Mouse (Mus musculus) spleen, postnatal 4 days (tissue): Measurements from ENCODE around the gene Dnah7a.
"Not testable (repeated sequence)": the region's sequence is repeated elsewhere in the genome, so short reads cannot be mapped to it uniquely, and the experiment has no call there.

Experiments used
- DNase-seq, 2 experiments: peaks; one replicate each; pipeline ENCODE4 v3.0.0; 2022; ENCODE audit warnings: low spot score in 2 of 2

The Dnah7a gene

DNA sequence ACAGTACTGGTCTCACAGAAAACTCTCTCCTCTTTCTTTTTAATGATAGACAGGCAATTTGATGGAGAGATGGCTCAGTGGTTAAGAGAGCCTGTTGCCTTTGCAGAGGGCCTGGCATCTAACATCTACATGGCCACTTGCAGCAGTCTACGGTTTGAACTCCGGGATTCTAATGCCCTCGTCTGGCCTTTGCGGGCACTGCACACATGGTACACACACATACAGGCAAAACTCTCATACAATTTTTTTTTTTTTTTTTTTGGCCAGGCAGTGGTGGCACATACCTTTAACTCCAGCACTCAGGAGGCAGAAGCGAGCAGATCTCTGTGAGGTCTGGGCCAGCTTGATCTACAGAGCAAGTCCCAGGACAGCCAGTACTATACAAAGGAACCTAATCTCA is 2.4 kb downstream of the Dnah7a start:
- DNase-seq = peak in 1 of 2 experiments; percentile 16

DNA sequence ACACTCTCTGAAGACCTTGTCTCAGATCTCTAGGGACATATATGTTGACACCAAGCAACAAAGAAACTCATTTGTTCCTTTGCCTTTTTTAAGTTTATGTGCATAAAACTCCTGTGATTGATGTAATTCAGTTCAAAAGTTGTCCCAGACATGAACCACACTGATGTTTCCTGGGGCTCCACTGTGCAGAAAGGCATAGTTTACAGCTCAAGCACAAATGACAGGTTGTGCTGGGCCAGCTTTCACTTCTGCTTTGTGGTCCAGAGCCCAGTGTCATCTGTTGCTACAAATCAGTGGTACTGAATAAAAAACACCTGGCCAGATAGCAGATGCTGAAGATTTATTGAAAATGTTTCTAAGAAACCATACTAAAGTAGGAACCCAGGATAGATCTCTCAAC is 42.3 kb downstream of the Dnah7a start:
- DNase-seq = peak in 1 of 2 experiments; percentile 19

DNA sequence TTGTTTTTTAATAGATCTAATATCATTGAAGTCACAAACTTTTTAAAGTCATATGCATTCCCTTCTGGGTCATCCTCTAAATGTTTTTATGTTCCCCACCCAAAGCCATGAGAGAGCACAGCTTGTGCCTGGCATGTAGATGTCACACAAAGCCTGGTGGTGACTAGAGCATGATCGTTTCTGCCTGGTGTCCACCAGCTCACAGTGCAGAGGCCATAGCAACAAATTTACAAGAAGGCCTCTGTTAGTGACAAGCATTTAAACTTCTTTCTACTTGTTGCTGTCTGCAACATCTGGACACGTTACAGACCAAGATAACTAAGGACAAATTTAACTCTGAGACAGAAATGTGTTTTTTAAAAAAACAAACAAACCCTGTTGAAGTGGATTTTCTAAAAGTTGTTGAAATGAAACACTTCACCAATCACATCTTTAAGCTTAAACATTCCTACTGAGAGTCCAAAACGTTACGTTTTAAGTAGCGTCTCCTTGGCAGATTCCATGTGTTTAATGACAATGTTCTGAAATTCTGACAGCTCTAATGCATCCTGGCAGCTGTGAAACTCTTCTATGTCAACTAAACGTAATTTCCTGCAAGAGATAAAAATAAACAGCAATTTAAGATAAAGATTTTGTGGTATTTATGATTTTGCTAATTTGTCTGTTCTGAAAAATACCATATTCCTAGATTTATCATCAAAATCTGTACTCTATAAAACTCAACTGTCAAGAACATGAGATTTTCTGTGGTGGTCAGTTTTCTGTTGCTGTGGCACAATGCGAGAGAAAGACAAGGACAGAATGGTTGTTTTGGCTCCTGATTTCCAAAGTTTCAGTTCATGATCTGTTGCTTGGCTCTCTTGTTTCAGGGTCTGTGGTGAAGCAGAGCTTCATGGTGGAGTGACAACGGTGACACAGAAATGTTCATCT is 66.5 kb downstream of the Dnah7a start:
- DNase-seq = no peak

DNA sequence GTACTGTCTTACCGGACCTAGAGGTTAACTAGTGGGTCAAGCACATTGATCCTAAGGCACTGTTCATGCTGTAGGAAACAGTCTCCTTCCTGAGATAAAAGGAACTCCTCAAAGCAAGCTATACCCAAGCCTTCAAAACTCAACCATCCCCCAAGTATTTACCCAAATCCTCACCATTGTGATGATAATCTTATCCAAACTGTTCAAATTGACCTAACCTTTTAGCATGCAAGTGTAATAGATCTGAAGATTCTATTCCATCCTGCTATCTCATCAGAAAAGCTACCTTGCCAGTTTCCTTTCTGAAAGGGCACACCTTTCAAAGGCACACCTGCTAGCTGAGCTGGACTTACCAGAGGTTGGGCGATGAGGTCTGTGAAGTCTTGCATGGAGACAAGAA is 70.9 kb downstream of the Dnah7a start:
- not testable (repeated sequence) for DNase-seq

DNA sequence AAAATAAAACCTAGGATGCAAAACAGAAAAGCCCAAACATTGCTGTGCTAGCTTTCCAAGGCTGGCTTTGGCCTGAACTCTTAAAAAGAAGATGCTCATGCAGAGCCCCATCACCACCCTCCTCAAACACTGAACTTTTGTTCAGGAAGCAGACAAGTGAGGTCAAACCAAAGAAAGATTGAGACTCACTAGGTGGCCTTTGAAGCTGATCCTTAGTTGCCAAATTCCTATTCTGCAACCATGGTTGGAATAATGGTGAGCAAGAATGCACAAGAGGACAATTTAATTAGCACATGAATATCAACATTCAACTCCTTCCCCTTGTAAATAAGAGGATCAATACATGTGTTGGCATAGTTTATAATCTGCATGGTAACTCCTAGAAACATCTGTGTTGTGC is 74.5 kb downstream of the Dnah7a start:
- DNase-seq = not testable (repeated sequence)

DNA sequence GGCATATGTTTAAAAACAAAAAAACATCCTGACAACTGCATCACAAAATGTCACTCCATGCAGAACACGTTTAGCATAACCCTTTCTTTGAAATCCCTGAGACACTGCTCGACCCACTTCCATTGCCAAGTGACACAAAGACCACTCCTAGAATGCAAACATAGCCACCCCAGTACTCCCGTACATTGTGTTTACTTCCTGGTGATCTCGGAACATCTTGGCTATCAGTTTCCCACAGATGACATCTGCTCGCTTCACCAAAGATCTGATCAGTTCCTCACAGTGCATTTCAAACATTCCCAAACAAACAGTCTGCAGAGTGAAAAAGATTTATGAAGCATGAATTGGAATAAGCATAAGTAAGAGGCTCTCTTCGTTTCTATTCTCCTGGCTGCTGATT is 76.6 kb downstream of the Dnah7a start:
- no peak for DNase-seq

DNA sequence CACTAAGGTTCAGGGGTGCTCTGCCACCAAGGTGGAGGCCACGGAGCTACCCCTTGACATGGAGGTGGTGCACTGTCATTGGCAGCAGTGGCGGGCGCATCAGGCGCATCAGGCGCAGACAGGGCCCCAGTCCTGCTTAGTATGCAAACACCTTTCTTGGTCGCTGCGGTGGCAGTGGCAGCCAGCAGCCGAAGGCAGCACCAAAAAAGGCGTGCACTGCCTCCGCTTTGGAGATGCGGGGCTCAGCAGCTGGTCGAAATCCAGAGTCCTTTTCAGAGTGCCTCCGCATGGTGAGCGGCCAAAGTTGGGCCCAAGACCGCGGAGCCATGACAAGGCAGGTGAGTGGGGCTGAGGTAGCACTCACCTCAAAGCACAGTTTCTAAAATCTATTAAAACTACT is 93.1 kb downstream of the Dnah7a start:
- DNase-seq = no peak

DNA sequence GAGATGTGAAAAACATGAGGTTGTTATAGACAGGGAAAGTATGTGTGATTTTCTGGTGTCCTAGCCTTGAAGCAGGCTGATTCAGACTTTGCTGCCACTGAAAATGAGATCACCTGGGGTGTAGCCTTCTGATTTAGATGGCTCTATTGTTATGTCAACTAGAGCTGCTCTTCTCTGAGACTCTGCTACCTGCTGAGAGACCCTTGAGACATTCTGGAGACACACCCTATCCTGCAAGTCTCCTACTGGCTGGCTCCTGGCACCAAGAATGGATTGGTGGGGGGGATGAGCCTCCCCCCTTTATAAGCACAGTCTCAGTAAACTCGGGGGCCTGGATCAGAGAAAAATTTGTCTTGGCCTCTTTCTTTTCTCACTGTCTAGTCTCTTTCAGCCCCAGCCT is 125.3 kb downstream of the Dnah7a start:
- DNase-seq = not testable (repeated sequence)

DNA sequence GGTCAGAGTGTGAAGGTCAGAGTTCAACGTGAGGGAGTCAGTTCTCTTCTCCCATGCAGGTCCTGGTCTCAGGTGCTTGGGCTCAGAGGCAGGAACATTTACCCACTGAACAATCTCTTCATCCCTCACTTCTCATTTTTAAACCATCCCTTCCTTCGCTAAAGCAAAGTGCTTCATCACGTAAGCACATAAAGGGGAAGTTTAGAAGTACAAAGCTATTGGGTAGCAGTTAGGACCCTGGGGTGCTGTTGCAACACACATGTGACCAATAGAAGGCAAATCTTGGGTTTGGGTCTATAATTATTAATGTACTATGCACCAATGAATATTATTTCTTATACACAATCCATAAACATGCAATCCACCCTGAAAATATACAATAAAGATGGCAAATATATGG is 148.7 kb downstream of the Dnah7a start:
- not testable (repeated sequence) for DNase-seq

DNA sequence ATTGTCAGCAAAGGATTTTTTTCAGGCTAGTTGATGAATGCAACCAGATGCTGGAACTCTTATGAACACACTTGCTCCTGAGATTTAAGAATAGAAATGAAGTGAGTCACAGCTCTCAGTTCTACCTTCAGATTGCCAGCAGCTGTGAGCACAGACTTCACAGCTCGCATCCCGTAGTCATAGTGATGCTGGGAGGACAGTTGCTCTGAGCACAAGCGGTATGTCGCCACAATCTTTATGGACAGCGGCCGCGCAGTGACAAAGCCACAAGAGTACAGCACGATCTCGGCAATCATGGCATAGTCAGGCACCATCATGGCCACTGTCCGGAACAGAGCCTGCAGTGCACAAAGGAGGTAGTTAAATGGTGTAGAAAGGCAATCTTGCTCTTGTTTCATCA is 159.6 kb downstream of the Dnah7a start:
- not testable (repeated sequence) for DNase-seq

DNA sequence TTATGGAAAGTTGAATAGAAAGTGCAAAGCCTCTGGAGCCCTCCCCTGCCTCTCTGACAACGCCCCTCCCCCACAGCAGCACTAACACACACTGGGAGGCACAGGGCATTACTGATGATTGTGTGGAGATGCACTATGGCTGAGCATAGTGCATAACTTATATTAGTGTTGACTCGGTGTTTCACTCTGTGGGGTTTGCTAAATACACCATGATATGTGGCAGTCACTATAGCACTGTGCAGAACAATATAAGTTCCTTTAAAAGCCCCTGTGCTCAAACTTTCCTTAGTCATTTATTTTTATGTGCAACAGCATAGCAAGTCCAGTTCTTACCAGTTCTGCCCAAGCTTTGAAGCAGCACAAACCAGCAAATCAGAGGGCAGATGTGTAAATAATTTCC is 168.2 kb downstream of the Dnah7a start:
- DNase-seq = not testable (repeated sequence)

DNA sequence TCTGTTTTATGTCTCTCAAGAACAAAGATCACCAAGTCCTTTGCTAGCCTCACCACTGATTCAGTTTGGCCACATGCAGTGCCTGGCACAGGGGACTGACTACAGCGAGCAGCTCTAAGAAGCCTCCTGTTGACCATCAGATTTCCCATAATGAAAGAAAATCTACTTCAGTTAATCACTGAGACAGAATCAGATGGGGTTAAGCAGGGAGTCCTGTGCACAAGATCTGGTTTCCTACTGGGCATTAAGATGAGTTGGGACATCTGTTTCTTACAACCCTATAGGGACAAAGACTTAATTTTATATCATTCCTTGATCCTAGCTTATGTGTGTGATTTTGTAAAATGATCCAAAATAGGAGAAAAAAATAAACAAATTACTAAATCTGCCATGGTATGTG is 171.8 kb downstream of the Dnah7a start:
- DNase-seq = not testable (repeated sequence)

DNA sequence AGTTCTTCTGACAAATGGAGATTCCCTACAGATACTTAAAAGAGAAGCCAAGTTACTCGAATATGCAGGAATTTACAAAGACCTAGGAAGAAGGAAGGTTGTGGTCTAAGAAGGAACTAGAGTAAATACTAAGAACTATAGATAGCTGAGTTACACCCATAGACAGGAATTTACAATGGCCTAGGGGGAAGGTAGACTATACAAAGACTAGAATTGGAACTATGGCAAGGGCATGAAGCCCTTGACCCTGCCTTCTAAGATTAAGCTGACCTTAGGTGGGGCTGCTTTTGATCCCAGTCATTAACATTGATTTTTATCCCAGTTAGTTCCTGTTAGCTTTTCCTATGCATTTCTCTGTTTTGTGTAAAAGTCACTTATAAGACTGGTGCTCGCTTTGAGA is 180.6 kb downstream of the Dnah7a start:
- DNase-seq = not testable (repeated sequence)

DNA sequence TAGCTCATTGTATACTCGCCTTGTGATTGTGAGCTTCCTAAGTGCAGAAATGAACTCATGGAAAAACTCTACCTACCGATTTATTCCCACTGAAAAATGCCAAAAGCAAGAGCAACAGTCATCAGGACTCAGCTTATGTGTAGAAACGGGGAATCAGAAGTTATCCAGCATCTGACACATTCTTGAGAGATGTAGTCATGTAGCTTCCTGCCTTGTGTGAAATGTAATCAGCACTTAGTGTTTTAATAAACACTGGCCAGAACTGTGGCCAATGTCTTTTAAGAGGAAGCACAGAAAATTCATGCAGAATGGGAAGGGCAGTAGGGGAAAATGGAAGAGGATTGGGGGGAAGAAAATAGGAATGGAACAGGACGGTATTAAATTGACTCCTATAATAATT is 232.9 kb downstream of the Dnah7a start:
- DNase-seq = no peak

DNA sequence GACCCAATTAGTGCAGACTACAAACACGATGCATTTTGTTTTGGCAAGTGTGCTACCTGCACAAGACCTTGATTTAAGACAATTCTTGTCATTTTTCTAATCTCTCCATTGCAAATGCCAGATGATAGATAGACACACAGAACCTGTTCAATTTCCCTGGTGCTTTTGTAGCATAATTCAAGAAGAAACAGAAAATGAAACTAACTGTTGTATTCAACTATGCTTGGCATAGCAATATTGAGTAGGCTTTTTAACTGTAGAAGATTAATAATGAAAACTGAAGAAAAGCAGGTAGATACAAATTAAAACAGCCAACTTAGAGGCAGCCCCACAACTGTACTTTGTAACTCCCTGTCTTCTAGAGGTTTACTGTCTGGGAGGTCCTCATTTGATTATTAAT is 234.5 kb downstream of the Dnah7a start:
- DNase-seq = not testable (repeated sequence)

DNA sequence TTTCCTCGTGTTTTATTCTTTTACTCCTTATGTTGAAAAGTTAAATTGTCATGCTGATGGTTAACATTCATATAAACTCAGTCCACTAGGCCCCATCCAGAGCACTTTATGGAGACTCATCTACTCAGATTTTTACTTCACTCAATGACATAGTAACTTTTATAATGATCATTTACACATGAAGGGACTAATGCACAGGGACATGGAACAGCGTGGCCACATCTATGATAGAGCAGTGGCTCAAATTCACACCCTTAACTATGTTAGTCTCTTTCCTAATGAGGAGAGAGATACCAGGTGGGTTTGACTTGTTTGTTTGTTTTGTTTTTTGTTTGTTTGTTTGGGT is 239.3 kb downstream of the Dnah7a start:
- no peak for DNase-seq

DNA sequence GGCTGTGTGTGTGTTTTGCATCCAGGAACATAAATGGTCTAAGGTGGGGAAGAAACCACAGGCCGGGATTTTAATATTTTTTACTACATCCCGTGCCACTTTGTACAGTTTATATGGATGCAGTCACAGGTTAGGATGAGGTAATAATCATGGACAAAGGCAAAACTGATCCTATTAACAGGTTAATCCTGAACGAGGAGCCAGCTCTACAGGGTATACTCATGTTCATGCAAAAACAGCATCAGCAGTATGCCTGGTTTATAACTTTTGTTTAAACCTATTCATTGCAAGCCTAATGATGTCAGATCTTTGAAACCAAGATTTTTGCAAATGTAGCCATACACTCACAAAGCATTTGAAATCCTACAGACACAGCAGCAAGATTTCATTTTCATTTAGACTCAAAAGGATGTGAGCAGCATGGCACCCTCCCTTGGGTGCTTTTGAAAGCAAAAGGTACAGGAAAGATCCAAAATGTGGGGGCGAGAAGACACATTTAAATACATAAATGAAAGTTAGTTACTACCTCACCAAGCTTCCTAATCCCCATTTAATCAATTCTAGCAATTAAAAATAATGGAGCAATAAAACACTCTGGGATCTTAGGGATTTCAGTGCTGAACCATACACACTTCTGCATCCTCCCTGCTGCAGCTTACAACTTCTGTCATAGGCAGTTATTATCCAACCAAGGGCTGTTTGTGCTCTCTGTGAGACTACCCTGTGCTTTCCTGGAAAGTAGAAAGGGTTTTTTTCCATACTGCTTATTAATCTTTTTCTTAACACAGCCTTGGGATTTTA is 239.9 kb downstream of the Dnah7a start:
- not testable (repeated sequence) for DNase-seq

DNA sequence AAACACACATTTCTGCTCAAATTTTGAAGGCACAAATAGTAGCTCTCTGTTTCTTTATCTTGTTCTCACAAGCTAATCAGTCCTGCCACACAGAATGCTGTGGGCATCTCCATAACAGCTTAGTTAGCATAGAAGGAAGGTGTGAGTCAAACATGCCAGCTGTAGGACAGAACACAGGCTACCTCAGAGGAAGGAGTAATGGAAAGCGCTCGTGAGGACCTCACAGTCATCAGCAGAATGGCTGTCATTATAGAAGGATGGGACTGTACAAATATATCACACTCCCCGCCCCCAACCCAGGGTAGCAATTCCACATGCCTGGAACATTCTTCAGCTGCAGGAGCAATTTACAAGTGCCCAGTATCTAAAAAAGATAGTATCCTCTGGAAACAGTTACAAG is 267.4 kb downstream of the Dnah7a start:
- not testable (repeated sequence) for DNase-seq

DNA sequence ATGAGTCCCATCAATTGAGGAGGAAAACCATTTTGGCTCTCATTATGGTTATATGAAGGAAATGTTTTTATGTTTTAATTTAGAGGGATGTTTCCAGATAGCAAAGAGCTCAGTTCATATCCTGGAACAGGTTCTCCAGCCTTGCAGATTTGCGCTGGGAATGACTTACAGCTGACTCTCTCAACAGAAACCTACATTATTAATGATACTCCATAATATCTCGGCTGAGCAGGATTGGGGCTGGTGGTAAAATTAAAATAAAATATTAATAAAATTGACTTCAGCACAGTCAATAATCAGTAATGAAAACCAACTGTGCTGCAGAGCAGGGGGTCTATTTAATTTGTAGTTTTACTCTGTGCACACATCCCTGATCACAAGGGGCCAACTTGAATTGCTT is 274.2 kb downstream of the Dnah7a start:
- DNase-seq = not testable (repeated sequence)

DNA sequence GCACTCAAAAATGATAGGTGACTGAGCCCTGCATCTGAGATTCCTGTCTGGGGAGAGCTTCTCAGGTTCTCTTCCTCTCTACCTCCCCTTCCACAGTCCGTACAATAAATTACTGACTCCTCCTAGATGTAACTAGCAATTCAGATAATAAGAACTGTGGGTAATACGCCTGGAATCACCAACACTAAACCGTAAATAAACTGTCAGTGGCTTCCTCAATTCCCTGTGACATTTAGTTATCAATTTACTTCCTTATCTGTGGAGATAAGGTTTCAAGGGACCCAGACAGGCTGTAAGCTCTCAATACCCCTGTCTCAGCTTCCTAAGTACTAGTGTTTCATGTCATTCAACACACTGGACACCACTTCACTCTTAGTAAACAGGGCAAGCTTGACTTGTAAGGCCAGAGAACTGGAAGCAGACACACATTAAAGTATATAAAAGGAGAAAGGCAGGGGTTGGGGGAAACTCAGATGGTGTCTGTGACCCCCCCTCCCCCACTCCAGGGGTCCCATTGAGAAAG is 300.7 kb downstream of the Dnah7a start:
- no peak for DNase-seq

DNA sequence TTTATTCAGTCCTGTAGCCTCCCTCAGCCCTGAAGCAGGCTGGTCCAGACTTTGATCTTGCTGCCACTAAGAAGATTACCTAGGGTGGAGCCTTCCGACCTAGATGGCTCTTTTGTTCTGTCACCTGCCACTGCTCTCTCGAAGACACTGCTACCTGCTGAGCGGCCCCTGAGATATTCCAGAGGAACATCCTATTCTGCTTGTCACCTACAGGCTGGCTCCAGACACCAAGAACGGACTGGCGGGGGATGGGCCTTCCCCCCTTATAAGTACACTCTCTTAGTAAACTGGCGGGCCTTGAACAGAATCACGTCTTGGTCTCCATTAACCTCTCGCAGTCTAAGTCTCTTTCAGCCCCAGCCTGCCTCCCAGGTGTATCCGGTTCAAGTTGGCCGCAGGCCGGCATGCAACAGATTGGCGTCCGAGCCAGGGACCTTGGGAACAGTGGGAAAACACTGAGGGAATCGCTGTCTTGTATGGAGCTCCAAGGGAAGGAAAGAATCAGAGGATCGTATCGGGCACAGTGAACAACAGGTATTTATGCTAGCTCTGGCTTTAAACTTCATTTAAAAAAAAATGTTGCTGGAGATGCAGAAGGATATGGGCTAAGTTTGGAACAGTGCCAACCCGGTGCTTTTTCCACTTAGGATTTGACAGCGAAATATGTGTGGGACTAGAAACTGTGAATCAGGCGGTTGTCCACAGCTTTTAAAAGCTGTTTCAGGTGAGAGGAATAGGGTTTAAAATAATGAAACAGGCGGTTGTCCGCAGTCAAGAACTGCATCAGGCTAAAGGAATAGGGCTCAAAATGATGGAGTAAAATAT is 312.4 kb downstream of the Dnah7a start:
- DNase-seq = not testable (repeated sequence)

DNA sequence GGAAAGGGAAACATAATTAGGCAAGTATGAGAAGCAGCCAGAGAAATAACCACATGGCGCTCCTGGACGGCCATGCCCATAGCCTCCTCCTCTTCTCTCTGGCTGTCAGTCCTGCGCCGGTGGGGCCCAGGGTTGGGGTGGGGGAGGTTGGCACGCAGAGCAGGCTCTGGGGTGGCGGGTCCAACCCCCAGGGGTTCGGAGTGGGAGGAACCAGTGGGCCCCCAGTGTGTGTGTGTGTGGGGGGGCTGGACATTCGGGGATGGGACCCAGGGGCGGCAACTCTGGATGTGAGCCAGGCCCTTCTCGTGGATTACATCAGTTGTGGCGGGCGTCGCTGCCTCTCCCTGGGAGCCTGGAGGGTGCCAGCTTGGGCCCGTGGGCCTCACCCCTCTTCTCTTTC is 317.8 kb downstream of the Dnah7a start:
- DNase-seq = no peak
